Mouse (Mus musculus): ENCODE data around the gene Calr4. TPM values are rescaled to one million over a fixed set of nuclear protein-coding genes. Genes with fewer than 3 reads are reported as not detected.

Calr4 gene
- total and polyA plus RNA-seq, 2 experiments: not detected

DNA sequence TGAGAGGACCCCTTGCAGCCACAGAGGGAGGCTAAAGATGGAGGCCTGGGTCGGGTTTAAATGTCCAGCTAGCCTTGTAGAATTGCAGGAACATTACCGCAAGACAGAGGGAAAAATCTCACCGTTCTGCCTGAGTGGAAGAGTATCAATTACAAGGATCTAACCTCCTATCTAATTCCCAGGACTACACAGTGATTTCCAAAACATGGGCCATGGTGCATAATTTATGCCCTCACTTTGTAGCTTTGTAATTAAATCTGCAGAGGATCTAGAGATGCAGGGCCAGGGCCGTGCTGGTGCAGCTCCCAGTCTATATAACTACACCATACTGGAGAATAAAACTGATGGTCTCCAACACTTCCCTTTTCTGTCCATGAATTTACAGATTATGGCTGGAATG is 23.4 kb upstream of the Calr4 start:
- DNase-seq (ENCODE audit: extremely low read depth, low read depth, low spot score): no peak
- Histone ChIP-seq H3K27ac (replicated peaks; ENCODE audit: insufficient read depth, low read depth, low read length) (no peak overlapping the region), H3K9ac (ENCODE audit: low read depth, low read length) (no peak overlapping the region), H3K4me3 (ENCODE audit: insufficient read depth, low read depth, low read length) (no peak overlapping the region), H3K4me1 (ENCODE audit: control insufficient read depth, insufficient read depth, low read length) (no peaks in the 10 kb centered on the region), H3K27me3 (ENCODE audit: control insufficient read depth, insufficient read depth, low read length) (no peaks in the 10 kb centered on the region), H3K79me2 (ENCODE audit: control insufficient read depth, insufficient read depth, low read length) (no peaks in the 10 kb centered on the region), H3K36me3 (ENCODE audit: control insufficient read depth, insufficient read depth, low read length) (no peaks in the 10 kb centered on the region)
- no peak for TF ChIP-seq CTCF (IDR thresholded peaks at IDR 0.05; ENCODE audit: low read depth, low read length)
- TF ChIP-seq POLR2A (IDR thresholded peaks at IDR 0.05; ENCODE audit: extremely low read depth, insufficient read depth, low read length): no peak
- 91% methylated on average over 4 of the region's 4 CpGs for WGBS

DNA sequence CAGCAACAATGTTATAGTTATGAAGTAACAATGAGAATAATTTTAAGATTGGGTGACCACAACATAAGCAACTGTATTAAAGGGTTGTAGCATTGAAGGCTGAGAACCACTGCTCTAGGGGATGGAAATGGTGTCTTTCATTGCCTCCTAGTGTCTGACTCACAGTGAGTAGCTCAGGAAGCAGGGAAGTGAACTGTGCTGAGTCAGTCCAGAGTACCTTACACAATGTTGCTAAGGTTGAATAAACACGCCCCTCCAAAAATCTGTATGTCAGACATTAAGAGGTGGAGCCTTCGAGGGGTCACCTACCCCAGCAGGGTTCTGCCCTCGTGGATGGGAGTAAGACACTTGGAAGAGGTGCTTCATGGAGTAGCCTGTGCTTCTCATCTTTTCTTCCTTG is 20.3 kb upstream of the Calr4 start:
- Histone ChIP-seq H3K4me1 (ENCODE audit: control insufficient read depth, insufficient read depth, low read length) (no peaks in the 10 kb centered on the region), H3K79me2 (ENCODE audit: control insufficient read depth, insufficient read depth, low read length) (no peaks in the 10 kb centered on the region), H3K36me3 (ENCODE audit: control insufficient read depth, insufficient read depth, low read length) (no peaks in the 10 kb centered on the region), H3K4me3 (ENCODE audit: insufficient read depth, low read depth, low read length) (no peak overlapping the region), H3K27me3 (ENCODE audit: control insufficient read depth, insufficient read depth, low read length) (no peaks in the 10 kb centered on the region), H3K27ac (replicated peaks; ENCODE audit: insufficient read depth, low read depth, low read length) (no peak overlapping the region), H3K9ac (ENCODE audit: low read depth, low read length) (no peak overlapping the region)
- 76% methylated on average over 3 of the region's 3 CpGs for WGBS
- no peak for TF ChIP-seq CTCF (IDR thresholded peaks at IDR 0.05; ENCODE audit: low read depth, low read length)
- no peak for TF ChIP-seq POLR2A (IDR thresholded peaks at IDR 0.05; ENCODE audit: extremely low read depth, insufficient read depth, low read length)
- DNase-seq (ENCODE audit: extremely low read depth, low read depth, low spot score): no peak

DNA sequence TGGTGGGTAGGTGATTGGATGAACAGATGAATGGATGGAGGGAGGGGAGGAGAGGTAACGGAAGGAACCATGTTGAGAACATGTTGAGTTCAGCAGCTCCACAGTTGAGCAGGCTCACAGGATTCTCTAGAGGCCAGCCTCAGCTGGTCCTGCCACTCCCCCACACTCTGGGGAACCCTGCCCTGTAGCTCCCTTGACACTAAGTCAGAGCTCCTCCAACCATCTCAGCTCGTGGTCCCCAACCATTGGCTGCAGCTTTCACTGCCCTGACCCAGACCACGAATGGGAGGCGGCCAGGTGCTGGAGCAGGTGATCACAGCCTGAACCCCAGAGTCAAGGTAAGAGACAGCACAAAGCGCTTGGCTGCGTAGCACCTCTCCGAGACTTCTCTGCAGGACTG is 16.3 kb upstream of the Calr4 start:
- Histone ChIP-seq H3K79me2 (ENCODE audit: control insufficient read depth, insufficient read depth, low read length) (no peaks in the 10 kb centered on the region), H3K36me3 (ENCODE audit: control insufficient read depth, insufficient read depth, low read length) (no peaks in the 10 kb centered on the region), H3K4me3 (ENCODE audit: insufficient read depth, low read depth, low read length) (no peak overlapping the region), H3K27ac (replicated peaks; ENCODE audit: insufficient read depth, low read depth, low read length) (no peak overlapping the region), H3K27me3 (ENCODE audit: control insufficient read depth, insufficient read depth, low read length) (no peaks in the 10 kb centered on the region), H3K9ac (ENCODE audit: low read depth, low read length) (no peak overlapping the region), H3K4me1 (ENCODE audit: control insufficient read depth, insufficient read depth, low read length) (no peaks in the 10 kb centered on the region)
- no peak for DNase-seq (ENCODE audit: extremely low read depth, low read depth, low spot score)
- no peak for TF ChIP-seq CTCF (IDR thresholded peaks at IDR 0.05; ENCODE audit: low read depth, low read length)
- TF ChIP-seq POLR2A (IDR thresholded peaks at IDR 0.05; ENCODE audit: extremely low read depth, insufficient read depth, low read length): no peak
- 81% methylated on average over 7 of the region's 7 CpGs for WGBS

DNA sequence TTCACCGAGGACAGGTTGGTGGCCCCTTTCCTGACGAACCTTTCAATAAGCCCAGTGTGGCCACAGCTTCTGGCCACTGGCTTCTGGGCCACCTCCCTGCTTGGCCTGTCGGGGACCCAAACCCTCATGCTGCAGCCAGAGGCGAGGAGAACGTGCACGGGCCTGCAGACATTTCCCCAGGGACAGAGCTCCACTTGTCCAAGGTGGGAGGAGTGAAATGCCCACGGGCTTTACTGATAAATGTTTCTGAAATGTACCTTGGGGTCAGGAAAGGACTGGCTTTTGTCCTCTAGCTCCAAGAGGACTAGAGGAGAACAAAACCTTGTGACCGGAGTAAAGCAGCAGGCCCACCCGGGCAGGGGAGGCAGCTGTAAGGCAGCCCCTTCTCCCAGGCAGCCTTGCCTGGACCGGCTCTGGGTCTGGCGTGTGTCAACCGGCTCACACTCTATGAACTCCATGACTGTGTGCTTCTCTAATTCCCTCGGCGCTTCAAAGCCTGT is 13.8 kb upstream of the Calr4 start:
- H3K36me3 ChIP-seq (ENCODE audit: control insufficient read depth, insufficient read depth, low read length): no peaks in the 10 kb centered on the region
- no peak overlapping the region for H3K9ac ChIP-seq (ENCODE audit: low read depth, low read length)
- H3K27me3 ChIP-seq (ENCODE audit: control insufficient read depth, insufficient read depth, low read length): no peaks in the 10 kb centered on the region
- H3K79me2 ChIP-seq (ENCODE audit: control insufficient read depth, insufficient read depth, low read length): no peaks in the 10 kb centered on the region
- no peak for TF ChIP-seq CTCF (IDR thresholded peaks at IDR 0.05; ENCODE audit: low read depth, low read length)
- TF ChIP-seq POLR2A (IDR thresholded peaks at IDR 0.05; ENCODE audit: extremely low read depth, insufficient read depth, low read length): no peak
- H3K4me1 ChIP-seq (ENCODE audit: control insufficient read depth, insufficient read depth, low read length): no peaks in the 10 kb centered on the region
- H3K27ac ChIP-seq (replicated peaks; ENCODE audit: insufficient read depth, low read depth, low read length): no peak overlapping the region
- WGBS: 92% methylated on average over 14 of the region's 14 CpGs
- H3K4me3 ChIP-seq (ENCODE audit: insufficient read depth, low read depth, low read length): no peak overlapping the region
- no peak for DNase-seq (ENCODE audit: extremely low read depth, low read depth, low spot score)

DNA sequence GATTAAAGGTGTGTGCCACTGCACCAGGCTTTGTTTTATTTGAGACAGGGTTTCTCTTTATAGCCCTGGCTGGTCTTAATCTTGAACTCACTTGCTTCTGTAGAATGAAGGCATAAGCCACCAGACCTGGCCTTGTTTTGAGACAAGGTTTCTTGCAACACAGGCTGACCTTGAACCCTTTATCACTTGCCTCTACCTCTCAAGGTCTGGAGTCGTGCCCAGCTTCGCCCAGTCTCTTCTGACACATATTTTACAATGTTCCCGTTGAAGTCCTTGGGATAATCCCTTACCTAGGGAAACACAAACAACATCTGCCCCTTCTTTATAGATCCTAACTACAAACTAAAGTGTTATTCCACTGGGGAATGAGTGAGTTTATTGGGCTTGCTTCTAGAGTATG is 12.3 kb upstream of the Calr4 start:
- H3K4me3 ChIP-seq (ENCODE audit: insufficient read depth, low read depth, low read length): no peak overlapping the region
- no peaks in the 10 kb centered on the region for H3K79me2 ChIP-seq (ENCODE audit: control insufficient read depth, insufficient read depth, low read length)
- 40% methylated on average over 3 of the region's 3 CpGs for WGBS
- no peak overlapping the region for H3K27ac ChIP-seq (replicated peaks; ENCODE audit: insufficient read depth, low read depth, low read length)
- no peaks in the 10 kb centered on the region for H3K36me3 ChIP-seq (ENCODE audit: control insufficient read depth, insufficient read depth, low read length)
- peak; percentile 33 for DNase-seq (ENCODE audit: extremely low read depth, low read depth, low spot score)
- no peak overlapping the region for H3K9ac ChIP-seq (ENCODE audit: low read depth, low read length)
- no peaks in the 10 kb centered on the region for H3K4me1 ChIP-seq (ENCODE audit: control insufficient read depth, insufficient read depth, low read length)
- TF ChIP-seq POLR2A (IDR thresholded peaks at IDR 0.05; ENCODE audit: extremely low read depth, insufficient read depth, low read length) (no peak), CTCF (IDR thresholded peaks at IDR 0.05; ENCODE audit: low read depth, low read length) (no peak)
- H3K27me3 ChIP-seq (ENCODE audit: control insufficient read depth, insufficient read depth, low read length): no peaks in the 10 kb centered on the region

DNA sequence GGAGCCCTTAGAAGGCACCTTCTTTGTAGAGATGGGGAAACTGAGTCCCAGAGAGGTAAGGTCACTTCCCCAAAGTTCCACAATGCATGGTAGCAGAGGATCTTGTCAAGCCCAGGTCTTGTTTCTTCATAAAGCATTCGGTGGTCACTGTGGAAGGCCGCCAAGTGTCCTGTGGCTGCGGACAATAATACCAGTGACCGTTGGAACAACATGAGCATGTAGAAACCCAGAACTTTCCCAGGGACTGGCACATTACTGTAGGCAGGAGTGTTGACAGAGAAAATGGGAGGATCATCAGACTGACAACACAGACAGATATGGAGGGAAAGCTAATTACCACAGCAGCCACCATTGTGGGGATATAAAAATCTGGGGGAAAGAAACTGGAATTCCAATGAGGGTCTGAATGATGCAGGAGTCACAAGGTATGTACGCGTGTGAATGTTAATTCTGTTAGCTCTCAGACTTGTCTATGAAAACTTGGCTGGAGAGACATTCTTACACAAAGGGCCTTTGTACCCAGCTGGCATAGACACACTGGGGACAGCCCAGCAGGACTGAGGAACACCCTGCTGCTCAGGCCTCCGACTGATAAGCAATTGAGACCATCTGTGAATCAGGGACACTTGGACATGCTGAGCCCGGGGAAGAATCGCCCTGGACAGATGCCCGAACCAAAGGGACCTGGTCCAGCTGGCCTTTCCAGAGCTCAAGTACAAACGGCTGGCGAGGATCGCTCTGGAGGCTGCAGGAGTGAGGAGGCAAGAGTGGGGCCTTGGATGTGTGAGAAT is 9.3 kb upstream of the Calr4 start:
- Histone ChIP-seq H3K36me3 (ENCODE audit: control insufficient read depth, insufficient read depth, low read length) (no peaks in the 10 kb centered on the region), H3K4me1 (ENCODE audit: control insufficient read depth, insufficient read depth, low read length) (no peaks in the 10 kb centered on the region), H3K27ac (replicated peaks; ENCODE audit: insufficient read depth, low read depth, low read length) (no peak overlapping the region), H3K9ac (ENCODE audit: low read depth, low read length) (no peak overlapping the region), H3K79me2 (ENCODE audit: control insufficient read depth, insufficient read depth, low read length) (no peaks in the 10 kb centered on the region), H3K4me3 (ENCODE audit: insufficient read depth, low read depth, low read length) (no peak overlapping the region), H3K27me3 (ENCODE audit: control insufficient read depth, insufficient read depth, low read length) (no peaks in the 10 kb centered on the region; the same call in 1 of the 2 replicates)
- DNase-seq (ENCODE audit: extremely low read depth, low read depth, low spot score): peak; percentile 18
- TF ChIP-seq CTCF (IDR thresholded peaks at IDR 0.05; ENCODE audit: low read depth, low read length) (no peak), POLR2A (IDR thresholded peaks at IDR 0.05; ENCODE audit: extremely low read depth, insufficient read depth, low read length) (no peak)
- 81% methylated on average over 13 of the region's 13 CpGs for WGBS
